Mouse (Mus musculus): ENCODE measurements around the gene Fkbpl. TPM values are rescaled to one million over a fixed set of nuclear protein-coding genes. Genes with fewer than 3 reads are reported as not detected.

The Fkbpl gene
- polyA plus RNA-seq, 1 experiment from 2014 or later: 18.8 TPM

DNA sequence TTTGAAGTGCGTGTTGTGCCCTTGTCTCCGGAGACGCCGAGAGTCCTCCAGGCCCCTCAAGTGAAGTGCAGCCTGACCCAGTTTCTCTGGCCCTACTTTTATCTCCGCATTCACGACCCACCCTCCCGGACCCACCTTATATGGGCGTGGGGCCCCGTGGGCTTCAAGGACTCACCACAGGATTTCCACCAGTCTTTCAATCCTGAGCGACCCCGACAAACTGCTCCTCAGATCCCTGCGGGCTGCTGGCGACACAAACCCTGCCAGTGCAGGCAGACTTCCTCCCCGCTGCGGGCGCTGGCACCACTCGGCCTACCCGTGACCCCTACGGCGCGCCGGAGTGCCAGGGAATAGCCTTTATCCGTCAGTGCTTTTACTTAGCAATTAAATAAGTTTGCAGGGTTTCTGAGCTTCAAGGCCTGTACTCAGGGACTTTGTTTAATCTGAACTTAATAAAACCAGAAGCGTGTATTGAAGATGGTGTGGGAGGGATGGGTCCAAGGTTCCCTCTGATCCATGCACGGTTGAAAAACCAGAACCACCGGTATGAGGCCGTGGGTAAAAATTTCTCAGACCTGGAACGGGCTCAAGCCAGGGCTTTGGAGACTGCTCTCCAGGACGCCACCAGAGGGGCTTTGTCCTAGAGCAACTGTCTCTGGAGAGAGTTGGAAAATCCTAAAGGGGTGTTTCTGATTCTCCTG lies 16.5 kb upstream of the Fkbpl start, which contains the start of gene Ppt2:
TSS of gene Ppt2 (minus strand) at position 568 of the 701 bp plus-strand sequence.
- peaks cover 56% of the 10 kb centered on the region for H3K4me1 ChIP-seq
- 4% methylated on average over 29 of the region's 29 CpGs for WGBS

GRCm38 (mm10) chr17:34628644-34628967 lies 16.0 kb upstream of the Fkbpl start:
- 31% methylated on average over 5 of the region's 5 CpGs for WGBS
- peak overlapping the region; percentile 79 for H3K4me3 ChIP-seq
- peaks cover 56% of the 10 kb centered on the region for H3K4me1 ChIP-seq
- H3K9ac ChIP-seq: peak overlapping the region; percentile 77
- H3K9me3 ChIP-seq: no peaks in the 10 kb centered on the region
- peak overlapping the region; percentile 94 for H3K4me2 ChIP-seq (replicated peaks)
- H3K36me3 ChIP-seq: peaks cover 13% of the 10 kb centered on the region; the same call in 1 of the 2 replicates
- no peak for ATAC-seq (ENCODE audit: low FRiP score, low read depth)
- H3K27ac ChIP-seq: peak overlapping the region; percentile 95; the same call in 1 of the 2 replicates
- peaks cover 52% of the 10 kb centered on the region for H3K27me3 ChIP-seq

More for the DNA sequence above, 16.5 kb upstream of the Fkbpl start, which contains the start of gene Ppt2:
- Histone ChIP-seq H3K27ac (peak within 1 kb of the TSS; percentile 95), H3K4me3 (peak within 1 kb of the TSS; percentile 79), H3K4me2 (replicated peaks) (peak within 1 kb of the TSS; percentile 94), H3K36me3 (peaks cover 18% of the 10 kb centered on the region), H3K9me3 (no peaks in the 10 kb centered on the region), H3K9ac (peak within 1 kb of the TSS; percentile 77), H3K27me3 (peaks cover 47% of the 10 kb centered on the region)
- ATAC-seq (ENCODE audit: low FRiP score, low read depth): no peak

DNA sequence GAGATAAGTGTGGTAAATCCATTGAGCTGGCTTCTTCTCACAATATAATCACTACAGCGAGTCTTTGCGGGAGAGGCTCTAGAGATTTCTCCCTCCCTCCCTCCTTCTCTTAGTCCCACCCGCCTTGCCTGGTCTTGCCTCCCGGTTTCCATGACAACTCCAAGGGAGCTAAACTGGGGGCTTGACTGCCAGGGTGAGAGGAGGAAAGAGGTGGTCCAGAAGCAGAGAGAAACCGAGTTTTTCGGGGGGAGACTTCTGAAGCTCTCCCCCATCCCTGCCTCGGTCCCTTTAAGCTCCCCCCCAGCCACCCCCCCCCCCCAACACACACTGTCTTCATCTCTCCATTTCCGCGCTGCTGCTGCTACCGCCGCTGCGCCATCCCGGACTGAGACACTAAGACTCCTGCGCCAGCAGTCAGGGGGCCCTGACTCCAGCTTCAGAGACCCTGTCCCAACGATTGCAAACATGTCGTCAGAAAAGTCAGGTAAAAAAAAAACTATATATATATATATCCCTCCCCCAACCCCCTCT lies 15.3 kb upstream of the Fkbpl start, which contains the start of gene Prrt1:
TSS of gene Prrt1 (plus strand) at position 313 of the 531 bp plus-strand sequence.
- H3K9me3 ChIP-seq: no peaks in the 10 kb centered on the region
- H3K27me3 ChIP-seq: peaks cover 58% of the 10 kb centered on the region
- 2% methylated on average over 13 of the region's 16 CpGs for WGBS
- peak within 1 kb of the TSS; percentile 79 for H3K4me3 ChIP-seq
- H3K4me2 ChIP-seq (replicated peaks): peak within 1 kb of the TSS; percentile 94
- peak within 1 kb of the TSS; percentile 95; the same call in 1 of the 2 replicates for H3K27ac ChIP-seq
- peaks cover 9% of the 10 kb centered on the region; the same call in 1 of the 2 replicates for H3K36me3 ChIP-seq
- peaks cover 56% of the 10 kb centered on the region for H3K4me1 ChIP-seq
- H3K9ac ChIP-seq: peak within 1 kb of the TSS; percentile 77
- ATAC-seq (ENCODE audit: low FRiP score, low read depth): no peak

DNA sequence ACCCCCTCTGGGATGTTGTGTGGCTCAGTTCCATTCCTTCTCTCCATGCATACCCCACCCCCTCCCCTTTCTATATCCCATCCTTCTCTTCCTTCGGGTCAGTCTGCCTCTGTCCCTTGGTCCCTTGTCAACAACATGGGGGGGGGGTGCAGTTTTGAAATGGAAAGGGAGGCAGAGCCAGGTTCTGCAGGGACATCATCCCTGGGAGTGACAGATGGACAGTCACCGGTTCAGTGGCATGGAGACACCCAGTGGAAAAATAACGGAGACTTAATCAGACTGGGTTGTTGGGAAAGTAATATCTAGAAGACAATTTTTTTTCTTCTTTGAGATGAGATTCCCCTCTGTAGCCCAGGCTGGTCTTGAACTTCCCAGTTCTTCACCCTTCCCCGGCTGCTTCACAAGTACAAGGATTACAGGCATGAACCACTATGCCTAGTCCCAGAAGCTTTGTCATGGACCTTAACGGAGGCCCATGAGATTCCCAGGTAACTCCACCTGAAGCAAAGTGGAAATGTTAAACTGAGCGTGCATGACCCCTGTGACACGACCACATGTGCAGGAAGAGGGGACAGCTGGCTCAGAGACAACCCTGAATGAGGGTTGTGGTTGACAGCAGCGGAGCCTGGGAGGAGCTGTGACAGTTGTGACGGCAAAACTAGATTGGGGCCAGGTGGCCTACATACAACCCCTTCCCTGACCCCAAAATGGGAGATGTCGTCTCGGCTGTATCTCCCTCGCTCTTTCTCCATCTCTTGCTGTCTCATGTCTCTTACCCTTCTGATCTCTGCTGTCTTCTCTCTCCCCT lies 14.6 kb upstream of the Fkbpl start:
- H3K27me3 ChIP-seq: peaks cover 58% of the 10 kb centered on the region
- peaks cover 56% of the 10 kb centered on the region for H3K4me1 ChIP-seq
- H3K4me3 ChIP-seq: peak overlapping the region; percentile 79
- H3K9ac ChIP-seq: 0 out of 2 replicates have a peak overlapping the region, but pooled peaks have one; percentile 39
- no peak for ATAC-seq (ENCODE audit: low FRiP score, low read depth)
- H3K36me3 ChIP-seq: peaks cover 8% of the 10 kb centered on the region; the same call in 1 of the 2 replicates
- peak overlapping the region; percentile 94 for H3K4me2 ChIP-seq (replicated peaks)
- no peak overlapping the region for H3K27ac ChIP-seq
- 17% methylated on average over 12 of the region's 12 CpGs for WGBS
- H3K9me3 ChIP-seq: no peaks in the 10 kb centered on the region

DNA sequence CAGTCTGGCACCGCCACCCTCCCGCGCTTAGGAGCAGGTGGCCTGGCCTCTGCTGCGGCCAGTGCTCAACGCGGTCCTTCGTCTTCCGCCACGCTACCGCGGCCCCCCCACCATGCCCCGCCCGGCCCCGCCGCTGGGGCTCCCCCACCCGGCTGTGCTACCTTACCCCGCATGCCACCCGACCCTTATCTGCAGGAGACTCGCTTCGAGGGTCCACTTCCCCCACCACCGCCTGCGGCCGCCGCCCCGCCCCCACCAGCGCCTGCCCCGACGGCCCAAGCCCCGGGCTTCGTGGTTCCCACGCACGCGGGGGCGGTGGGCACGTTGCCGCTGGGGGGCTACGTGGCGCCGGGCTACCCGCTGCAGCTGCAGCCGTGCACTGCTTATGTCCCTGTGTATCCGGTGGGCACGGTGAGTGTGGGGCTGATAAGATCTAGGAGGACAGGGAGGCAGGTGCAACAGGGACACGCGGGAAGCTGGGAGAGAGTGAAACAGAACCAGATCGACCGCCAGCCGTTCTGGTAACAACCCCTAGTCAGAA lies 13.7 kb upstream of the Fkbpl start:
- Histone ChIP-seq H3K9ac (peak overlapping the region; percentile 39; the same call in 1 of the 2 replicates), H3K4me2 (replicated peaks) (peak overlapping the region; percentile 57), H3K27me3 (peaks cover 58% of the 10 kb centered on the region), H3K27ac (no peak overlapping the region), H3K36me3 (no peaks in the 10 kb centered on the region), H3K4me1 (peaks cover 53% of the 10 kb centered on the region), H3K4me3 (peak overlapping the region; percentile 44), H3K9me3 (no peaks in the 10 kb centered on the region)
- ATAC-seq (ENCODE audit: low FRiP score, low read depth): no peak
- WGBS: 1% methylated on average over 47 of the region's 48 CpGs

DNA sequence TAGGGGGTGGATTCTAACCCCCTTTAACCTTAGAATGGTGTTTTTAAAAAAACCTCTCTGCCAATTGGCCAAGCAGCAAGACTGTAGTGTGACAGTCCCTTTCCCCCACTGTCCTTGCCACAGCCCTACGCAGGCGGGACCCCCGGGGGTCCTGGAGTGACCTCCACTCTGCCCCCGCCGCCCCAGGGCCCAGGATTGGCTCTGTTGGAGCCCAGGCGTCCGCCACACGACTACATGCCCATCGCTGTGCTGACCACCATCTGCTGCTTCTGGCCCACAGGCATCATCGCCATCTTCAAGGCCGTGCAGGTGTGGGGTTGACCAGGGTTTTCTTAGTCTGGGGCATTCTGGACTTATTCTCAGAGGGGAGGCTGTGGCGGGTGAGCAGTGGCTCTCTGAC lies 12.9 kb upstream of the Fkbpl start:
- peak overlapping the region; percentile 79 for H3K4me2 ChIP-seq (replicated peaks)
- H3K4me1 ChIP-seq: peaks cover 45% of the 10 kb centered on the region
- 8% methylated on average over 12 of the region's 12 CpGs for WGBS
- no peaks in the 10 kb centered on the region for H3K9me3 ChIP-seq
- H3K9ac ChIP-seq: peak overlapping the region; percentile 53
- no peaks in the 10 kb centered on the region for H3K36me3 ChIP-seq
- H3K27ac ChIP-seq: no peak overlapping the region
- ATAC-seq (ENCODE audit: low FRiP score, low read depth): no peak
- H3K4me3 ChIP-seq: peak overlapping the region; percentile 44
- peaks cover 61% of the 10 kb centered on the region for H3K27me3 ChIP-seq

- 1% methylated on average over 26 of the region's 26 CpGs for WGBS
- Histone ChIP-seq H3K27ac (no peak overlapping the region), H3K36me3 (no peaks in the 10 kb centered on the region), H3K4me2 (replicated peaks) (peak overlapping the region; percentile 79), H3K4me1 (peaks cover 44% of the 10 kb centered on the region), H3K27me3 (peaks cover 65% of the 10 kb centered on the region), H3K9ac (peak overlapping the region; percentile 53), H3K9me3 (no peaks in the 10 kb centered on the region), H3K4me3 (peak overlapping the region; percentile 44)
- peak; percentile 29; the same call in 1 of the 2 replicates for ATAC-seq (ENCODE audit: low FRiP score, low read depth)
Measured at GRCm38 (mm10) chr17:34632261-34632691, 12.3 kb upstream of the Fkbpl start.

DNA sequence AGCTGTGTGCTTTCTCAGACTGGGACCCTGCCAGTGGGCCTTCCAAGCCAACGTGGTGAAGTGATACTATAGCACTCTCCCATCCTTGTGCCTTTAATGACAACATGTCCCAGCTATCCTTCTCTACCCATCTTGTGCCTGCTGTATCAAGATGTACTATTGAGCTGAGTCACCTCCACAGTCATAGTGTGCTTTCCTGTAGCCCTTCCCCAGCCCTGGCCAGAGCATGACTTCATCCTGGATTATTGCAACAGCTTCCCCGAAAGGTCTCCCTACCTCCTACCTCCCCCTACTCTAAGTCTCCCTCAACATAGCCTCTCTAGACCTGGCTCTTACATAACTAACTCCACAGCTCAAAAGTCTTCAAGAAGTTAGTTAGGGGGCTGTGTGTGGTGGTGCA lies 8.9 kb upstream of the Fkbpl start:
- Histone ChIP-seq H3K9ac (no peak overlapping the region), H3K4me2 (replicated peaks) (no peak overlapping the region), H3K27ac (no peak overlapping the region), H3K27me3 (peaks cover 42% of the 10 kb centered on the region), H3K36me3 (no peaks in the 10 kb centered on the region), H3K4me1 (peaks cover 26% of the 10 kb centered on the region), H3K4me3 (no peak overlapping the region), H3K9me3 (no peaks in the 10 kb centered on the region)
- ATAC-seq (ENCODE audit: low FRiP score, low read depth): no peak
- 66% methylated on average over 2 of the region's 2 CpGs for WGBS

- peaks cover 25% of the 10 kb centered on the region for H3K27me3 ChIP-seq
- WGBS: 58% methylated on average over 3 of the region's 3 CpGs
- no peak for ATAC-seq (ENCODE audit: low FRiP score, low read depth)
- no peak overlapping the region for H3K9ac ChIP-seq
- H3K36me3 ChIP-seq: no peaks in the 10 kb centered on the region
- peaks cover 17% of the 10 kb centered on the region for H3K4me1 ChIP-seq
- H3K4me3 ChIP-seq: no peak overlapping the region
- H3K9me3 ChIP-seq: no peaks in the 10 kb centered on the region
- H3K4me2 ChIP-seq (replicated peaks): no peak overlapping the region
- H3K27ac ChIP-seq: no peak overlapping the region
Measured at GRCm38 (mm10) chr17:34637459-34637858, 7.1 kb upstream of the Fkbpl start.

DNA sequence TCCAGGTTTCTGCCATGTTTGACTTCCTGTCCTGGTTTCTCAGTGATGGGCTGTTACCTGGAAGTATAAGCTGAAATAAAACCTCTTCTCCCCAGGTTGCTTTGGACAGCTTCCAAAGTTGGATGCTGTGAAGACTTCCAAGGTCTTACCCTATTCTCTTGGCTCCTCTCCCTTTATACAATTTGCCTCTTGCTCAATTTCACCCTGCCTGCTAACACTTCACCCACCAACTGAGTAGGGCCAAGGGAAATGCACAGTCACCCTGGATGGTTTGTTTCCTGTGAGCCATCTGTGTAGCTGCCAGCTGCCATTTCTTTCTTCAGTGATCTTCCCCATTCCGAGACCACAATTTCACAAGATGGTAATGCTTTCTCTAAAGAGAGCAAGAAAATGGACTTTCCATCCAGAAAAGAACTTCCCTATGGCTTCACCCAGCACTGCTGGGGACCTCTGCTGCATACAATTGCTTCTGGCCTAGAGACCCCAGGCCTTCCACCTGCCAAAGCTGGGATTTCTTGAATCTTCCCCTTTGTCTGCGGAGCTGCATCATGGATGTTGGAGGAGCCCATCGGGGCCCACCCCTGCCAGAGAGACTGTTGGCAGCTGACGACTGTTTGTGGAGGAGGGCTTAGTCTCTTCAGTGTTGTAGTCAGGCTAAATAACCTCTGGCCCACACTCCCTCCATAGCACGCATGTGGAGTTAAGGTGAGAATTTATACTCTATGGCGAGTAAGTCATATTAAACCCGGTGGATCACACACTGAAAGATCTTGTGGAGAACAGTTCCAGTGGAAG lies 4.9 kb upstream of the Fkbpl start:
- WGBS: 75% methylated on average over 7 of the region's 7 CpGs
- ATAC-seq (ENCODE audit: low FRiP score, low read depth): no peak
- Histone ChIP-seq H3K27me3 (peaks cover 7% of the 10 kb centered on the region; the same call in 1 of the 2 replicates), H3K27ac (no peak overlapping the region), H3K4me3 (no peak overlapping the region), H3K4me2 (replicated peaks) (no peak overlapping the region), H3K9me3 (no peaks in the 10 kb centered on the region), H3K9ac (no peak overlapping the region), H3K4me1 (peaks cover 15% of the 10 kb centered on the region), H3K36me3 (no peaks in the 10 kb centered on the region)
